Mouse (Mus musculus) natural killer cell, adult 2 months (primary cell): ENCODE data around the gene Kdf1.

ENCODE experiments used
- DNase-seq, 2 experiments: peaks; one replicate each; pipeline ENCODE4 v3.0.0; 2022; ENCODE audit warnings: low spot score in 2 of 2

The Kdf1 gene

GRCm38 (mm10) chr4:133518601-133519368 lies at the start of gene Kdf1:
Gene Kdf1 (plus strand): TSS chr4:133518963.
- DNase-seq: no peak

- DNase-seq: no peak
Measured at GRCm38 (mm10) chr4:133469122-133469521, 49.6 kb upstream of the Kdf1 start.

- no peak for DNase-seq
Measured at GRCm38 (mm10) chr4:133471135-133471821, 47.5 kb upstream of the Kdf1 start.

- no peak for DNase-seq
Measured at GRCm38 (mm10) chr4:133473833-133474232, 44.9 kb upstream of the Kdf1 start.

GRCm38 (mm10) chr4:133479458-133480184 lies 39.1 kb upstream of the Kdf1 start, which contains the start of gene Tent5b:
Gene Tent5b (plus strand): TSS chr4:133480132.
- DNase-seq: peak; percentile 91 to 93

GRCm38 (mm10) chr4:133480185-133480537 lies 38.6 kb upstream of the Kdf1 start:
- DNase-seq: no peak

- no peak for DNase-seq
Measured at GRCm38 (mm10) chr4:133480754-133481153, 38.0 kb upstream of the Kdf1 start.

- DNase-seq: no peak
Measured at GRCm38 (mm10) chr4:133481488-133481887, 37.3 kb upstream of the Kdf1 start.

GRCm38 (mm10) chr4:133482479-133482878 lies 36.3 kb upstream of the Kdf1 start:
- DNase-seq: no peak

GRCm38 (mm10) chr4:133484266-133485025 lies 34.3 kb upstream of the Kdf1 start:
- DNase-seq: no peak

GRCm38 (mm10) chr4:133485691-133486425 lies 32.9 kb upstream of the Kdf1 start:
- DNase-seq: no peak

- DNase-seq: no peak
Measured at GRCm38 (mm10) chr4:133486673-133487357, 31.9 kb upstream of the Kdf1 start.

- no peak for DNase-seq
Measured at GRCm38 (mm10) chr4:133488619-133489392, 30.0 kb upstream of the Kdf1 start.

- no peak for DNase-seq
Measured at GRCm38 (mm10) chr4:133489489-133490245, 29.1 kb upstream of the Kdf1 start.

- DNase-seq: no peak
Measured at GRCm38 (mm10) chr4:133491800-133492199, 27.0 kb upstream of the Kdf1 start.

GRCm38 (mm10) chr4:133493895-133494294 lies 24.9 kb upstream of the Kdf1 start:
- DNase-seq: no peak

GRCm38 (mm10) chr4:133494432-133494831 lies 24.3 kb upstream of the Kdf1 start:
- DNase-seq: peak; percentile 83 to 86

GRCm38 (mm10) chr4:133494867-133495266 lies 23.9 kb upstream of the Kdf1 start:
- no peak for DNase-seq

GRCm38 (mm10) chr4:133495711-133496110 lies 23.1 kb upstream of the Kdf1 start:
- DNase-seq: no peak
